Mouse (Mus musculus) forebrain, embryonic 15.5 days (tissue): Measurements from ENCODE around the gene Hsd17b14. TPM values are rescaled to one million over a fixed set of nuclear protein-coding genes. Genes with fewer than 3 reads are reported as not detected.
A peak's percentile ranks its signal among the peaks of the same experiment; 100 is the strongest.
"Not testable (repeated sequence)": the region's sequence is repeated elsewhere in the genome, so short reads cannot be mapped to it uniquely, and the experiment has no call there.

Source experiments
- ATAC-seq: fragments of 200-750 bp; cut with Nextera tagmentation; replicated peaks from 2 replicates; pipeline ENCODE4 v1.8.0; 2017; ENCODE audit warnings: mild to moderate bottlenecking, moderate TSS enrichment, moderate library complexity
- H3K27ac ChIP-seq: fragments of 300-500 bp; sonication (generic); replicated peaks from 2 replicates; pipeline ENCODE4 v1.5.1; 2015; ENCODE audit warnings: mild to moderate bottlenecking, inconsistent platforms
- H3K27me3 ChIP-seq: fragments of 300-500 bp; sonication (generic); 2 replicates; pipeline ENCODE4 v1.6.1; 2015; ENCODE audit warnings: inconsistent platforms
- H3K36me3 ChIP-seq: fragments of 300-500 bp; sonication (generic); 2 replicates; pipeline ENCODE4 v1.6.1; 2015; ENCODE audit warnings: mild to moderate bottlenecking, inconsistent platforms
- H3K4me1 ChIP-seq: fragments of 300-500 bp; sonication (generic); 2 replicates; pipeline ENCODE4 v1.6.1; 2015; ENCODE audit warnings: inconsistent platforms
- H3K4me2 ChIP-seq: fragments of 300-500 bp; sonication (generic); replicated peaks from 2 replicates; pipeline ENCODE4 v1.6.1; 2015; ENCODE audit warnings: mild to moderate bottlenecking, inconsistent platforms
- H3K4me3 ChIP-seq: fragments of 300-500 bp; sonication (generic); 2 replicates; pipeline ENCODE4 v1.5.1; 2015; ENCODE audit warnings: mild to moderate bottlenecking, inconsistent platforms
- H3K9ac ChIP-seq: fragments of 300-500 bp; sonication (generic); replicated peaks from 2 replicates; pipeline ENCODE4 v1.6.1; 2015; ENCODE audit warnings: mild to moderate bottlenecking, inconsistent platforms
- H3K9me3 ChIP-seq: fragments of 300-500 bp; sonication (generic); 2 replicates; pipeline ENCODE4 v1.6.1; 2016; ENCODE audit warnings: inconsistent platforms
- WGBS: fragments of 180-500 bp; shearing (Covaris S2); methylation state at CpG from one replicate; pipeline ENCODE4 v1.1.7; 2015; ENCODE audit warnings: mixed read lengths; 5-methylcytosine and 5-hydroxymethylcytosine counted together
- polyA plus RNA-seq: library from polyadenylated mRNA; unstranded; fragments of >200 nt; fragmentation: Nextera tagmentation; extraction: Ambion mirVana; gene quantifications from 2 replicates; pipeline ENCODE4 v1.2.1, GENCODE M21; 2015

The Hsd17b14 gene
- polyA plus RNA-seq, 1 experiment from 2014 or later: not detected

GRCm38 (mm10) chr7:45521728-45522184 is 32.9 kb upstream of the Hsd17b14 start:
- Histone ChIP-seq H3K27ac (peak overlapping the region; percentile 91), H3K9me3 (no peaks in the 10 kb centered on the region), H3K36me3 (no peaks in the 10 kb centered on the region), H3K9ac (peak overlapping the region; percentile 54), H3K27me3 (no peaks in the 10 kb centered on the region), H3K4me3 (peak overlapping the region; percentile 56), H3K4me2 (peak overlapping the region; percentile 51), H3K4me1 (peaks cover 29% of the 10 kb centered on the region)
- under 1% methylated on average over 28 of the region's 28 CpGs for WGBS
- ATAC-seq: peak; percentile 87

GRCm38 (mm10) chr7:45522194-45522752 is 32.4 kb upstream of the Hsd17b14 start:
- no peaks in the 10 kb centered on the region for H3K9me3 ChIP-seq
- H3K27me3 ChIP-seq: no peaks in the 10 kb centered on the region
- H3K36me3 ChIP-seq: no peaks in the 10 kb centered on the region
- WGBS: 52% methylated on average over 16 of the region's 16 CpGs
- H3K4me2 ChIP-seq: peak overlapping the region; percentile 51
- H3K27ac ChIP-seq: 0 out of 2 replicates have a peak overlapping the region, but pooled peaks have one; percentile 91
- H3K4me1 ChIP-seq: peaks cover 29% of the 10 kb centered on the region
- H3K4me3 ChIP-seq: peak overlapping the region; percentile 56
- ATAC-seq: 0 out of 2 replicates have a peak, but pooled peaks have one; percentile 5
- 0 out of 2 replicates have a peak overlapping the region, but pooled peaks have one; percentile 16 for H3K9ac ChIP-seq

- H3K9ac ChIP-seq: no peak overlapping the region
- no peak for ATAC-seq
- peaks cover 29% of the 10 kb centered on the region for H3K4me1 ChIP-seq
- no peak overlapping the region for H3K4me3 ChIP-seq
- H3K9me3 ChIP-seq: no peaks in the 10 kb centered on the region
- no peaks in the 10 kb centered on the region for H3K27me3 ChIP-seq
- no peaks in the 10 kb centered on the region for H3K36me3 ChIP-seq
- 80% methylated on average over 18 of the region's 18 CpGs for WGBS
- no peak overlapping the region for H3K27ac ChIP-seq
- H3K4me2 ChIP-seq: no peak overlapping the region
Measured at GRCm38 (mm10) chr7:45522957-45523676, 31.6 kb upstream of the Hsd17b14 start.

- H3K4me1 ChIP-seq: peaks cover 29% of the 10 kb centered on the region
- no peak overlapping the region for H3K27ac ChIP-seq
- H3K36me3 ChIP-seq: no peaks in the 10 kb centered on the region
- no peaks in the 10 kb centered on the region for H3K9me3 ChIP-seq
- 89% methylated on average over 13 of the region's 13 CpGs for WGBS
- H3K9ac ChIP-seq: no peak overlapping the region
- no peak for ATAC-seq
- no peaks in the 10 kb centered on the region for H3K27me3 ChIP-seq
- no peak overlapping the region for H3K4me3 ChIP-seq
- H3K4me2 ChIP-seq: no peak overlapping the region
Measured at GRCm38 (mm10) chr7:45523678-45524170, 31.0 kb upstream of the Hsd17b14 start.

- no peaks in the 10 kb centered on the region for H3K27me3 ChIP-seq
- ATAC-seq: no peak
- H3K4me3 ChIP-seq: peak overlapping the region; percentile 65
- H3K4me2 ChIP-seq: peak overlapping the region; percentile 76
- no peaks in the 10 kb centered on the region for H3K9me3 ChIP-seq
- H3K27ac ChIP-seq: no peak overlapping the region
- H3K36me3 ChIP-seq: no peaks in the 10 kb centered on the region
- 31% methylated on average over 12 of the region's 12 CpGs for WGBS
- peaks cover 29% of the 10 kb centered on the region for H3K4me1 ChIP-seq
- H3K9ac ChIP-seq: peak overlapping the region; percentile 71
Measured at GRCm38 (mm10) chr7:45524841-45525621, 29.7 kb upstream of the Hsd17b14 start.

- Histone ChIP-seq H3K9me3 (no peaks in the 10 kb centered on the region), H3K9ac (peak within 1 kb of the TSS; percentile 71), H3K4me1 (peaks cover 31% of the 10 kb centered on the region), H3K27ac (peak within 1 kb of the TSS; percentile 76), H3K36me3 (no peaks in the 10 kb centered on the region), H3K4me2 (peak within 1 kb of the TSS; percentile 76), H3K4me3 (peak within 1 kb of the TSS; percentile 65), H3K27me3 (no peaks in the 10 kb centered on the region)
- ATAC-seq: peak; percentile 77
- under 1% methylated on average over 54 of the region's 54 CpGs for WGBS
Measured at GRCm38 (mm10) chr7:45525809-45526473, 28.8 kb upstream of the Hsd17b14 start, which contains the start of the genes Ppp1r15a and Plekha4. Gene Ppp1r15a (minus strand): TSS chr7:45526268. Gene Plekha4 (plus strand): TSS chr7:45526330.

GRCm38 (mm10) chr7:45526474-45527120 is 28.1 kb upstream of the Hsd17b14 start:
- H3K27me3 ChIP-seq: no peaks in the 10 kb centered on the region
- H3K9me3 ChIP-seq: no peaks in the 10 kb centered on the region
- no peaks in the 10 kb centered on the region for H3K36me3 ChIP-seq
- no peak; the same call in 1 of the 2 replicates for ATAC-seq
- WGBS: 25% methylated on average over 7 of the region's 7 CpGs
- peak overlapping the region; percentile 65 for H3K4me3 ChIP-seq
- H3K4me1 ChIP-seq: peaks cover 31% of the 10 kb centered on the region
- peak overlapping the region; percentile 71 for H3K9ac ChIP-seq
- peak overlapping the region; percentile 76 for H3K27ac ChIP-seq
- H3K4me2 ChIP-seq: peak overlapping the region; percentile 76

- 95% methylated on average over 6 of the region's 6 CpGs for WGBS
- ATAC-seq, H3K27me3 ChIP-seq, H3K9me3 ChIP-seq, H3K27ac ChIP-seq, H3K4me2 ChIP-seq, H3K36me3 ChIP-seq, H3K9ac ChIP-seq, H3K4me3 ChIP-seq: not testable (repeated sequence)
- H3K4me1 ChIP-seq: peaks cover 29% of the 10 kb centered on the region
Measured at GRCm38 (mm10) chr7:45527169-45527568, 27.5 kb upstream of the Hsd17b14 start.

- no peaks in the 10 kb centered on the region for H3K9me3 ChIP-seq
- H3K36me3 ChIP-seq: no peaks in the 10 kb centered on the region
- H3K4me1 ChIP-seq: peaks cover 14% of the 10 kb centered on the region
- H3K4me3 ChIP-seq: no peak overlapping the region
- H3K4me2 ChIP-seq: no peak overlapping the region
- no peak overlapping the region for H3K27ac ChIP-seq
- no peaks in the 10 kb centered on the region for H3K27me3 ChIP-seq
- 24% methylated on average over 6 of the region's 6 CpGs for WGBS
- ATAC-seq: no peak
- H3K9ac ChIP-seq: no peak overlapping the region
Measured at GRCm38 (mm10) chr7:45529461-45529860, 25.2 kb upstream of the Hsd17b14 start.

GRCm38 (mm10) chr7:45530643-45531042 is 24.1 kb upstream of the Hsd17b14 start:
- WGBS: 66% methylated on average over 2 of the region's 2 CpGs
- no peak for ATAC-seq
- H3K9me3 ChIP-seq: no peaks in the 10 kb centered on the region
- no peaks in the 10 kb centered on the region for H3K27me3 ChIP-seq
- H3K4me1 ChIP-seq: peaks cover 3% of the 10 kb centered on the region; the same call in 1 of the 2 replicates
- H3K36me3 ChIP-seq: no peaks in the 10 kb centered on the region
- H3K9ac ChIP-seq: no peak overlapping the region
- no peak overlapping the region for H3K4me2 ChIP-seq
- no peak overlapping the region for H3K4me3 ChIP-seq
- no peak overlapping the region for H3K27ac ChIP-seq

GRCm38 (mm10) chr7:45535676-45536075 is 19.0 kb upstream of the Hsd17b14 start:
- no peak overlapping the region for H3K4me2 ChIP-seq
- no peaks in the 10 kb centered on the region for H3K27me3 ChIP-seq
- H3K4me3 ChIP-seq: no peak overlapping the region
- 76% methylated on average over 1 of the region's 1 CpGs for WGBS
- H3K27ac ChIP-seq: no peak overlapping the region
- no peak overlapping the region for H3K9ac ChIP-seq
- no peaks in the 10 kb centered on the region for H3K36me3 ChIP-seq
- no peak for ATAC-seq
- peaks cover 7% of the 10 kb centered on the region for H3K4me1 ChIP-seq
- H3K9me3 ChIP-seq: no peaks in the 10 kb centered on the region
